Mouse (Mus musculus) erythroblast, adult 5-6 weeks (primary cell): ENCODE results near the gene Atp11c. TPM values are rescaled to one million over a fixed set of nuclear protein-coding genes. Genes with fewer than 3 reads are reported as not detected.

ENCODE experiments used
- total RNA-seq, 2 experiments: library from RNA; stranded (forward) in 1 of 2; stranded (reverse) in 1 of 2; fragments of 150-400 nt in 1 of 2; fragments of 200-764, 138-1000 nt in 1 of 2; gene quantifications; 2 replicates each; pipeline versions ENCODE4 v1.2.3 to v1.2.4; 2015 to 2017; ENCODE audit warnings: low replicate concordance in 2 of 2

Gene Atp11c
- total RNA-seq, 2 experiments from 2014 or later = 19.0 to 21.1 TPM

Other genes with a start within 250 kb of the Atp11c start
- gene Gm7073, start 53.4 kb downstream of the Atp11c start, total RNA-seq (2015; ENCODE audit: low replicate concordance) = not detected in 2 replicates
- gene Gm7073, start 53.4 kb downstream of the Atp11c start, total RNA-seq (2017; ENCODE audit: low replicate concordance) = not detected in 2 replicates